Mouse (Mus musculus) erythroblast, embryonic 14.5 days (primary cell): Measurements from ENCODE around the gene Snx5. TPM values are rescaled to one million over a fixed set of nuclear protein-coding genes. Genes with fewer than 3 reads are reported as not detected.

Experiments
- H3K27me3 ChIP-seq: 2 replicates; pipeline ENCODE4 v1.6.1; 2012; ENCODE audit warnings: inconsistent platforms; ENCODE audit not compliant: control insufficient read depth
- H3K36me3 ChIP-seq: 2 replicates; pipeline ENCODE4 v1.6.1; 2012; ENCODE audit warnings: mild to moderate bottlenecking, inconsistent platforms; ENCODE audit not compliant: control insufficient read depth
- H3K4me1 ChIP-seq: 2 replicates; pipeline ENCODE4 v1.6.1; 2012; ENCODE audit warnings: inconsistent platforms; ENCODE audit not compliant: control insufficient read depth
- H3K4me3 ChIP-seq: replicated peaks from 2 replicates; pipeline ENCODE3; 2012; ENCODE audit warnings: moderate library complexity, mild to moderate bottlenecking, inconsistent platforms
- H3K9me3 ChIP-seq: 2 replicates; pipeline ENCODE4 v1.6.1; 2012; ENCODE audit warnings: low read length, inconsistent platforms, mixed read lengths; ENCODE audit not compliant: control insufficient read depth
- GATA1 ChIP-seq: IDR thresholded peaks from 2 replicates; pipeline ENCODE4 v1.6.1; 2012; ENCODE audit warnings: low read length, inconsistent platforms, mixed read lengths
- TAL1 ChIP-seq: IDR thresholded peaks from 3 replicates; pipeline ENCODE4 v1.6.1; 2012; ENCODE audit warnings: low read length, inconsistent platforms, mixed read lengths
- polyA plus RNA-seq: library from polyadenylated mRNA; stranded (reverse); fragments of >175 nt; gene quantifications from 2 replicates; pipeline ENCODE4 v1.2.3, GENCODE M21; 2012

The Snx5 gene
- polyA plus RNA-seq, result 0.78 and 0.87 TPM in 2 replicates

- TF ChIP-seq TAL1 (no peak), GATA1 (no peak)
- H3K9me3 ChIP-seq, result no peaks in the 10 kb centered on the region
- H3K36me3 ChIP-seq, result peaks cover 51% of the 10 kb centered on the region
- no peaks in the 10 kb centered on the region for H3K27me3 ChIP-seq
- H3K4me1 ChIP-seq, result peaks cover 78% of the 10 kb centered on the region
- H3K4me3 ChIP-seq, result peak within 1 kb of the TSS; percentile 78
These were observed at the start of gene Snx5, which contains the start of gene Mgme1 for GRCm38 (mm10) chr2:144270507-144271420. Gene Snx5, minus strand, starts transcription at chr2:144270906. Gene Mgme1, plus strand, starts transcription at chr2:144270663.

GRCm38 (mm10) chr2:144311372-144311771, 40.7 kb upstream of the Snx5 start:
- TF ChIP-seq TAL1 (no peak), GATA1 (no peak)
- no peaks in the 10 kb centered on the region for H3K4me1 ChIP-seq
- H3K36me3 ChIP-seq, result no peaks in the 10 kb centered on the region
- no peak overlapping the region for H3K4me3 ChIP-seq
- H3K27me3 ChIP-seq, result no peaks in the 10 kb centered on the region
- H3K9me3 ChIP-seq, result no peaks in the 10 kb centered on the region

GRCm38 (mm10) chr2:144310273-144310672, 39.6 kb upstream of the Snx5 start:
- H3K4me3 ChIP-seq, result no peak overlapping the region
- no peaks in the 10 kb centered on the region for H3K36me3 ChIP-seq
- no peaks in the 10 kb centered on the region for H3K4me1 ChIP-seq
- TF ChIP-seq GATA1, result no peak
- no peaks in the 10 kb centered on the region for H3K27me3 ChIP-seq
- H3K9me3 ChIP-seq, result no peaks in the 10 kb centered on the region

GRCm38 (mm10) chr2:144308561-144308960, 37.9 kb upstream of the Snx5 start:
- Histone ChIP-seq H3K9me3 (no peaks in the 10 kb centered on the region), H3K36me3 (no peaks in the 10 kb centered on the region), H3K27me3 (no peaks in the 10 kb centered on the region), H3K4me3 (no peak overlapping the region), H3K4me1 (no peaks in the 10 kb centered on the region)
- TF ChIP-seq TAL1 (no peak), GATA1 (no peak)

GRCm38 (mm10) chr2:144305721-144306294, 35.1 kb upstream of the Snx5 start:
- H3K4me3 ChIP-seq, result no peak overlapping the region
- H3K36me3 ChIP-seq, result no peaks in the 10 kb centered on the region
- H3K9me3 ChIP-seq, result no peaks in the 10 kb centered on the region
- no peaks in the 10 kb centered on the region for H3K27me3 ChIP-seq
- no peaks in the 10 kb centered on the region for H3K4me1 ChIP-seq
- TF ChIP-seq TAL1 (no peak), GATA1 (no peak)

GRCm38 (mm10) chr2:144301101-144301500, 30.4 kb upstream of the Snx5 start:
- no peaks in the 10 kb centered on the region for H3K36me3 ChIP-seq
- no peaks in the 10 kb centered on the region for H3K4me1 ChIP-seq
- no peaks in the 10 kb centered on the region for H3K27me3 ChIP-seq
- no peak overlapping the region for H3K4me3 ChIP-seq
- H3K9me3 ChIP-seq, result no peaks in the 10 kb centered on the region
- TF ChIP-seq GATA1 (no peak), TAL1 (no peak)

- H3K36me3 ChIP-seq, result no peaks in the 10 kb centered on the region
- H3K27me3 ChIP-seq, result no peaks in the 10 kb centered on the region
- no peak for TF ChIP-seq GATA1
- no peak for TF ChIP-seq TAL1
- no peak overlapping the region for H3K4me3 ChIP-seq
- H3K4me1 ChIP-seq, result peaks cover 3% of the 10 kb centered on the region; the same call in 1 of the 2 replicates
- H3K9me3 ChIP-seq, result no peaks in the 10 kb centered on the region
These were observed 29.3 kb upstream of the Snx5 start for GRCm38 (mm10) chr2:144299749-144300669.

- Histone ChIP-seq H3K4me3 (no peak overlapping the region), H3K4me1 (peaks cover 4% of the 10 kb centered on the region; the same call in 1 of the 2 replicates), H3K36me3 (no peaks in the 10 kb centered on the region), H3K27me3 (no peaks in the 10 kb centered on the region), H3K9me3 (no peaks in the 10 kb centered on the region)
- TF ChIP-seq TAL1 (no peak), GATA1 (no peak)
These were observed 24.5 kb upstream of the Snx5 start for GRCm38 (mm10) chr2:144295145-144295735.
